Mouse (Mus musculus): ENCODE data around the gene Gm45521. TPM values are rescaled to one million over a fixed set of nuclear protein-coding genes. Genes with fewer than 3 reads are reported as not detected.

Gm45521 gene
- polyA plus RNA-seq, 1 experiment from 2014 or later: not detected

GRCm38 (mm10) chr14:7941413-7941812 lies 15.7 kb upstream of the Gm45521 start:
- 30% methylated on average over 5 of the region's 5 CpGs for WGBS

GRCm38 (mm10) chr14:7943101-7943800 lies 13.8 kb upstream of the Gm45521 start:
- peaks cover 26 to 39% of the 10 kb centered on the region in 2 experiments for H3K4me1 ChIP-seq (ENCODE audit: control insufficient read depth in 2 of 2, insufficient read depth in 2 of 2, low read length in 2 of 2)
- peaks cover 43% of the 10 kb centered on the region for H3K36me3 ChIP-seq (ENCODE audit: control insufficient read depth, insufficient read depth, low read length)
- H3K9me3 ChIP-seq (ENCODE audit: control insufficient read depth, low read length): no peaks in the 10 kb centered on the region
- ATAC-seq (ENCODE audit: insufficient number of reproducible peaks, insufficient read depth, low FRiP score, low read depth): peak; percentile 49; the same call in 1 of the 2 replicates
- H3K27me3 ChIP-seq (ENCODE audit: control insufficient read depth, insufficient read depth, low read length): no peaks in the 10 kb centered on the region
- H3K27ac ChIP-seq (replicated peaks in 1 of 2; ENCODE audit: control insufficient read depth in 1 of 2, insufficient read depth in 1 of 2, low read depth in 2 of 2, low read length in 2 of 2): peak overlapping the region in 1 of 2 experiments; percentile 50; a peak in 1 of 4 replicates
- H3K9ac ChIP-seq (ENCODE audit: low read length): no peak overlapping the region; the same call in 1 of the 2 replicates
- WGBS: 65% methylated on average over 7 of the region's 7 CpGs
- no peak overlapping the region for H3K4me2 ChIP-seq (ENCODE audit: low read length)
- no peak overlapping the region for H3K4me3 ChIP-seq (ENCODE audit: control insufficient read depth in 1 of 2, insufficient read depth in 1 of 2, low read depth in 1 of 2, low read length in 2 of 2)

More at GRCm38 (mm10) chr14:7941413-7941812, 15.7 kb upstream of the Gm45521 start:
- H3K36me3 ChIP-seq (ENCODE audit: control insufficient read depth, insufficient read depth, low read length): peaks cover 37% of the 10 kb centered on the region
- H3K9ac ChIP-seq (ENCODE audit: low read length): no peak overlapping the region
- peaks cover 26 to 39% of the 10 kb centered on the region in 2 experiments for H3K4me1 ChIP-seq (ENCODE audit: control insufficient read depth in 2 of 2, insufficient read depth in 2 of 2, low read length in 2 of 2)
- H3K9me3 ChIP-seq (ENCODE audit: control insufficient read depth, low read length): no peaks in the 10 kb centered on the region
- peak overlapping the region; percentile 20 to 56 for H3K27ac ChIP-seq (replicated peaks in 1 of 2; ENCODE audit: control insufficient read depth in 1 of 2, insufficient read depth in 1 of 2, low read depth in 2 of 2, low read length in 2 of 2)
- no peak overlapping the region for H3K4me3 ChIP-seq (ENCODE audit: control insufficient read depth in 1 of 2, insufficient read depth in 1 of 2, low read depth in 1 of 2, low read length in 2 of 2)
- no peak overlapping the region for H3K4me2 ChIP-seq (ENCODE audit: low read length)
- no peaks in the 10 kb centered on the region for H3K27me3 ChIP-seq (ENCODE audit: control insufficient read depth, insufficient read depth, low read length)
- ATAC-seq (ENCODE audit: insufficient number of reproducible peaks, insufficient read depth, low FRiP score, low read depth): no peak

GRCm38 (mm10) chr14:7943801-7944135 lies 13.3 kb upstream of the Gm45521 start:
- no peak overlapping the region; the same call in 1 of the 2 replicates for H3K9ac ChIP-seq (ENCODE audit: low read length)
- H3K9me3 ChIP-seq (ENCODE audit: control insufficient read depth, low read length): no peaks in the 10 kb centered on the region
- no peaks in the 10 kb centered on the region for H3K27me3 ChIP-seq (ENCODE audit: control insufficient read depth, insufficient read depth, low read length)
- no peak for ATAC-seq (ENCODE audit: insufficient number of reproducible peaks, insufficient read depth, low FRiP score, low read depth)
- 73% methylated on average over 3 of the region's 3 CpGs for WGBS
- peaks cover 26 to 39% of the 10 kb centered on the region in 2 experiments for H3K4me1 ChIP-seq (ENCODE audit: control insufficient read depth in 2 of 2, insufficient read depth in 2 of 2, low read length in 2 of 2)
- H3K4me2 ChIP-seq (ENCODE audit: low read length): no peak overlapping the region
- no peak overlapping the region for H3K4me3 ChIP-seq (ENCODE audit: control insufficient read depth in 1 of 2, insufficient read depth in 1 of 2, low read depth in 1 of 2, low read length in 2 of 2)
- H3K36me3 ChIP-seq (ENCODE audit: control insufficient read depth, insufficient read depth, low read length): peaks cover 48% of the 10 kb centered on the region
- H3K27ac ChIP-seq (replicated peaks in 1 of 2; ENCODE audit: control insufficient read depth in 1 of 2, insufficient read depth in 1 of 2, low read depth in 2 of 2, low read length in 2 of 2): peak overlapping the region in 1 of 2 experiments; percentile 50; a peak in 1 of 4 replicates

- no peak for ATAC-seq (ENCODE audit: insufficient number of reproducible peaks, insufficient read depth, low FRiP score, low read depth)
- no peaks in the 10 kb centered on the region for H3K9me3 ChIP-seq (ENCODE audit: control insufficient read depth, low read length)
- peaks cover 51% of the 10 kb centered on the region for H3K36me3 ChIP-seq (ENCODE audit: control insufficient read depth, insufficient read depth, low read length)
- no peaks in the 10 kb centered on the region for H3K27me3 ChIP-seq (ENCODE audit: control insufficient read depth, insufficient read depth, low read length)
- WGBS: 52% methylated on average over 8 of the region's 8 CpGs
- no peak overlapping the region for H3K9ac ChIP-seq (ENCODE audit: low read length)
- H3K4me2 ChIP-seq (ENCODE audit: low read length): no peak overlapping the region
- no peak overlapping the region for H3K4me3 ChIP-seq (ENCODE audit: control insufficient read depth in 1 of 2, insufficient read depth in 1 of 2, low read depth in 1 of 2, low read length in 2 of 2)
- 0 out of 4 replicates have a peak overlapping the region, but pooled peaks of 1 of the 2 experiments have one; percentile 50 for H3K27ac ChIP-seq (replicated peaks in 1 of 2; ENCODE audit: control insufficient read depth in 1 of 2, insufficient read depth in 1 of 2, low read depth in 2 of 2, low read length in 2 of 2)
- peaks cover 26 to 39% of the 10 kb centered on the region in 2 experiments for H3K4me1 ChIP-seq (ENCODE audit: control insufficient read depth in 2 of 2, insufficient read depth in 2 of 2, low read length in 2 of 2)
Measured at GRCm38 (mm10) chr14:7944349-7945039, 12.6 kb upstream of the Gm45521 start.

- H3K27ac ChIP-seq (replicated peaks in 1 of 2; ENCODE audit: control insufficient read depth in 1 of 2, insufficient read depth in 1 of 2, low read depth in 2 of 2, low read length in 2 of 2): no peak overlapping the region
- H3K9ac ChIP-seq (ENCODE audit: low read length): no peak overlapping the region
- no peaks in the 10 kb centered on the region for H3K27me3 ChIP-seq (ENCODE audit: control insufficient read depth, insufficient read depth, low read length)
- H3K4me3 ChIP-seq (ENCODE audit: control insufficient read depth in 1 of 2, insufficient read depth in 1 of 2, low read depth in 1 of 2, low read length in 2 of 2): no peak overlapping the region
- no peaks in the 10 kb centered on the region for H3K9me3 ChIP-seq (ENCODE audit: control insufficient read depth, low read length)
- H3K36me3 ChIP-seq (ENCODE audit: control insufficient read depth, insufficient read depth, low read length): peaks cover 58% of the 10 kb centered on the region
- no peak for ATAC-seq (ENCODE audit: insufficient number of reproducible peaks, insufficient read depth, low FRiP score, low read depth)
- H3K4me1 ChIP-seq (ENCODE audit: control insufficient read depth in 2 of 2, insufficient read depth in 2 of 2, low read length in 2 of 2): peaks cover 26 to 39% of the 10 kb centered on the region in 2 experiments
- 61% methylated on average over 5 of the region's 5 CpGs for WGBS
- no peak overlapping the region for H3K4me2 ChIP-seq (ENCODE audit: low read length)
Measured at GRCm38 (mm10) chr14:7945261-7945660, 11.8 kb upstream of the Gm45521 start.

GRCm38 (mm10) chr14:7951234-7951633 lies 5.9 kb upstream of the Gm45521 start:
- WGBS: 92% methylated on average over 9 of the region's 9 CpGs
- H3K27ac ChIP-seq (replicated peaks in 1 of 2; ENCODE audit: control insufficient read depth in 1 of 2, insufficient read depth in 1 of 2, low read depth in 2 of 2, low read length in 2 of 2): no peak overlapping the region
- no peak overlapping the region for H3K9ac ChIP-seq (ENCODE audit: low read length)
- ATAC-seq (ENCODE audit: insufficient number of reproducible peaks, insufficient read depth, low FRiP score, low read depth): no peak
- peaks cover 16 to 26% of the 10 kb centered on the region in 2 experiments for H3K4me1 ChIP-seq (ENCODE audit: control insufficient read depth in 2 of 2, insufficient read depth in 2 of 2, low read length in 2 of 2)
- H3K4me2 ChIP-seq (ENCODE audit: low read length): no peak overlapping the region
- H3K4me3 ChIP-seq (ENCODE audit: control insufficient read depth in 1 of 2, insufficient read depth in 1 of 2, low read depth in 1 of 2, low read length in 2 of 2): no peak overlapping the region
- no peaks in the 10 kb centered on the region for H3K9me3 ChIP-seq (ENCODE audit: control insufficient read depth, low read length)
- peaks cover 39% of the 10 kb centered on the region for H3K36me3 ChIP-seq (ENCODE audit: control insufficient read depth, insufficient read depth, low read length)
- H3K27me3 ChIP-seq (ENCODE audit: control insufficient read depth, insufficient read depth, low read length): no peaks in the 10 kb centered on the region

GRCm38 (mm10) chr14:7952610-7953254 lies 4.4 kb upstream of the Gm45521 start:
- peak; percentile 52 for ATAC-seq (ENCODE audit: insufficient number of reproducible peaks, insufficient read depth, low FRiP score, low read depth)
- peak overlapping the region; percentile 68 to 84 for H3K27ac ChIP-seq (replicated peaks in 1 of 2; ENCODE audit: control insufficient read depth in 1 of 2, insufficient read depth in 1 of 2, low read depth in 2 of 2, low read length in 2 of 2)
- no peak overlapping the region for H3K4me3 ChIP-seq (ENCODE audit: control insufficient read depth in 1 of 2, insufficient read depth in 1 of 2, low read depth in 1 of 2, low read length in 2 of 2)
- WGBS: 8% methylated on average over 12 of the region's 12 CpGs
- H3K9me3 ChIP-seq (ENCODE audit: control insufficient read depth, low read length): no peaks in the 10 kb centered on the region
- peak overlapping the region; percentile 39 for H3K4me2 ChIP-seq (ENCODE audit: low read length)
- H3K9ac ChIP-seq (ENCODE audit: low read length): peak overlapping the region; percentile 57
- peaks cover 18 to 29% of the 10 kb centered on the region in 2 experiments for H3K4me1 ChIP-seq (ENCODE audit: control insufficient read depth in 2 of 2, insufficient read depth in 2 of 2, low read length in 2 of 2)
- H3K27me3 ChIP-seq (ENCODE audit: control insufficient read depth, insufficient read depth, low read length): no peaks in the 10 kb centered on the region
- H3K36me3 ChIP-seq (ENCODE audit: control insufficient read depth, insufficient read depth, low read length): peaks cover 32% of the 10 kb centered on the region

Data from heart, embryonic 14.5 days (tissue).